Mouse (Mus musculus) gastrocnemius, postnatal 25 days (tissue): ENCODE results near the gene H3f3b. TPM values are rescaled to one million over a fixed set of nuclear protein-coding genes. Genes with fewer than 3 reads are reported as not detected.
"Not testable (repeated sequence)": the region's sequence is repeated elsewhere in the genome, so short reads cannot be mapped to it uniquely, and the experiment has no call there.

ENCODE experiments used
- DNase-seq: peaks from one replicate; pipeline ENCODE4 v3.0.0; 2022
- total RNA-seq, 2 experiments: library from RNA; stranded (reverse); gene quantifications; 1 replicate in 1 of 2; 2 replicates in 1 of 2; pipeline ENCODE4 v1.2.3; 2021

Gene H3f3b
- total RNA-seq, 2 experiments from 2014 or later: 65.8 to 68.4 TPM

- DNase-seq: no peak
Measured at GRCm38 (mm10) chr11:116021328-116022220, 6.2 kb downstream of the H3f3b start.

GRCm38 (mm10) chr11:116020519-116020922 is 7.2 kb downstream of the H3f3b start:
- DNase-seq: no peak

- DNase-seq: no peak
Measured at GRCm38 (mm10) chr11:116019976-116020411, 7.8 kb downstream of the H3f3b start.

GRCm38 (mm10) chr11:116019360-116019791 is 8.4 kb downstream of the H3f3b start:
- no peak for DNase-seq

GRCm38 (mm10) chr11:116018867-116019266 is 8.9 kb downstream of the H3f3b start:
- DNase-seq: not testable (repeated sequence)

GRCm38 (mm10) chr11:116018106-116018505 is 9.7 kb downstream of the H3f3b start:
- no peak for DNase-seq

- no peak for DNase-seq
Measured at GRCm38 (mm10) chr11:116014821-116015220, 12.9 kb downstream of the H3f3b start.

GRCm38 (mm10) chr11:116012262-116012947 is 15.4 kb downstream of the H3f3b start, which contains the start of gene Galk1:
Gene Galk1, minus strand, starts transcription at chr11:116012719.
- peak; percentile 91 for DNase-seq

GRCm38 (mm10) chr11:116011529-116012261 is 16.1 kb downstream of the H3f3b start:
- DNase-seq: no peak

GRCm38 (mm10) chr11:116010948-116011347 is 16.8 kb downstream of the H3f3b start:
- DNase-seq: no peak

- DNase-seq: no peak
Measured at GRCm38 (mm10) chr11:116010146-116010545, 17.6 kb downstream of the H3f3b start.

GRCm38 (mm10) chr11:116009661-116010060 is 18.1 kb downstream of the H3f3b start:
- no peak for DNase-seq

- no peak for DNase-seq
Measured at GRCm38 (mm10) chr11:116008832-116009375, 18.9 kb downstream of the H3f3b start.

GRCm38 (mm10) chr11:116008411-116008810 is 19.4 kb downstream of the H3f3b start:
- DNase-seq: no peak

GRCm38 (mm10) chr11:116007095-116007850 is 20.5 kb downstream of the H3f3b start:
- DNase-seq: no peak

GRCm38 (mm10) chr11:116005701-116006419 is 21.9 kb downstream of the H3f3b start:
- no peak for DNase-seq

- peak; percentile 85 for DNase-seq
Measured at GRCm38 (mm10) chr11:116004840-116005700, 22.7 kb downstream of the H3f3b start.

GRCm38 (mm10) chr11:116004186-116004823 is 23.5 kb downstream of the H3f3b start:
- no peak for DNase-seq

- no peak for DNase-seq
Measured at GRCm38 (mm10) chr11:116002894-116003293, 24.9 kb downstream of the H3f3b start.
